Mouse (Mus musculus) forebrain, embryonic 14.5 days (tissue): ENCODE measurements around the gene Car15. TPM values are rescaled to one million over a fixed set of nuclear protein-coding genes. Genes with fewer than 3 reads are reported as not detected.

Experiments used
- ATAC-seq: fragments of 200-750 bp; cut with Nextera tagmentation; 2 replicates; pipeline ENCODE4 v1.8.0; 2017; ENCODE audit warnings: mild to moderate bottlenecking, moderate library complexity
- DNase-seq: peaks from one replicate; pipeline ENCODE4 v3.0.0-alpha.2; 2015; ENCODE audit warnings: low spot score
- H3K27ac ChIP-seq: fragments of 300-500 bp; sonication (generic); 2 replicates; pipeline ENCODE4 v1.5.1; 2014; ENCODE audit warnings: low read depth, mild to moderate bottlenecking, control low read depth, low read length, moderate library complexity
- H3K27me3 ChIP-seq: fragments of 300-500 bp; sonication (generic); replicated peaks from 2 replicates; pipeline ENCODE4 v1.6.1; 2014; ENCODE audit warnings: low read length, control low read depth, mixed read lengths; ENCODE audit not compliant: control insufficient read depth, insufficient read depth
- H3K36me3 ChIP-seq: fragments of 300-500 bp; sonication (generic); 2 replicates; pipeline ENCODE4 v1.6.1; 2014; ENCODE audit warnings: low read length, control low read depth; ENCODE audit not compliant: control insufficient read depth, insufficient read depth
- H3K4me1 ChIP-seq: fragments of 300-500 bp; sonication (generic); 2 replicates; pipeline ENCODE4 v1.6.1; 2014; ENCODE audit warnings: antibody characterized with exemption, low read length, control low read depth; ENCODE audit not compliant: control insufficient read depth, insufficient read depth
- H3K4me2 ChIP-seq: fragments of 300-500 bp; sonication (generic); 2 replicates; pipeline ENCODE4 v1.6.1; 2014; ENCODE audit warnings: mild to moderate bottlenecking, control low read depth, low read length
- H3K4me3 ChIP-seq: fragments of 300-500 bp; sonication (generic); 2 replicates; pipeline ENCODE4 v1.5.1; 2014; ENCODE audit warnings: low read depth, low read length, control low read depth
- H3K9ac ChIP-seq: fragments of 300-500 bp; sonication (generic); 2 replicates; pipeline ENCODE4 v1.6.1; 2014; ENCODE audit warnings: mild to moderate bottlenecking, low read length, control low read depth, moderate library complexity
- H3K9me3 ChIP-seq: fragments of 300-500 bp; sonication (generic); replicated peaks from 2 replicates; pipeline ENCODE4 v1.6.1; 2016; ENCODE audit warnings: low read length, control low read depth, mixed read lengths; ENCODE audit not compliant: control insufficient read depth
- WGBS: fragments of 180-500 bp; shearing (Covaris S2); extraction: QIAGEN DNeasy Blood & Tissue Kit; methylation state at CpG from one replicate; pipeline ENCODE4 v1.1.7; 2014; 5-methylcytosine and 5-hydroxymethylcytosine counted together
- polyA plus RNA-seq: library from polyadenylated mRNA; unstranded; fragments of >200 nt; fragmentation: Nextera tagmentation; extraction: Ambion mirVana; gene quantifications from 2 replicates; pipeline ENCODE4 v1.2.1, GENCODE M21; 2014

Car15 gene
- polyA plus RNA-seq, 1 experiment from 2014 or later = 5.0 TPM

DNA sequence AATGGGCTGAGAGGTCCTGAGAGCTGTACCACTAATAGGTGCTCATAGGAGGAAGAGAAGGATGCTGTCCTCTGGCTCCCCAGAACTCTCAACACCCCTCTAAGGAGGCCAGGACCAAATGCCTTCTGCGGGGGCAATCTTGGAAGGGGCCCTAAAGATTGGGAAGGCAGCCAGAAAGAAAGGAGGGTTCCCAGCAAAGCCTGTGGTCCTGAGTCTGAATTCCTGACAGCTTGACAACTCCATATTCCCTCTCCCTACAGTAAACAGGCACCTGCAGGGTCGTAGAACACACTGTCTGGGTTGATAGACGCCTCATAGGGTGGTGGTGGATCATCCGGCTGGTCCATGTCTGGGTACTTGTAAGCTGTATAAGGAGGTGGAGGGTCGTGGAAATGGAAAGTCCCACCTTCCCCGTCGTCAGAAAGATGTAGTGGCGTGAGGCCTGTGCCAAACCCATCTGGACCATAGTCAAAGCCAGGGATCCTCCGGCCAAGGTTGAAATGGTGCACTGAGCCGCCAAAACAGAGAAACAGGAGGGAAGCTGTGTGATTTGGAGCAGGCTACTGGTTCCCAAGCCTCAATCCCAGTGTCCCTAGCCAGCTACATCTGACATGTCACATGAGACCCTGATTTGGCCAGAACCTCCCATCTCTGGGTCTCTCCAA is 5.7 kb upstream of the Car15 start:
- no peak overlapping the region for H3K9ac ChIP-seq
- H3K36me3 ChIP-seq = peaks cover 88% of the 10 kb centered on the region
- ATAC-seq (no peak), DNase-seq (no peak)
- 90% methylated on average over 10 of the region's 10 CpGs for WGBS
- no peaks in the 10 kb centered on the region for H3K27me3 ChIP-seq
- no peaks in the 10 kb centered on the region for H3K9me3 ChIP-seq
- H3K4me2 ChIP-seq = no peak overlapping the region
- H3K27ac ChIP-seq = no peak overlapping the region
- no peaks in the 10 kb centered on the region for H3K4me1 ChIP-seq
- H3K4me3 ChIP-seq = no peak overlapping the region

DNA sequence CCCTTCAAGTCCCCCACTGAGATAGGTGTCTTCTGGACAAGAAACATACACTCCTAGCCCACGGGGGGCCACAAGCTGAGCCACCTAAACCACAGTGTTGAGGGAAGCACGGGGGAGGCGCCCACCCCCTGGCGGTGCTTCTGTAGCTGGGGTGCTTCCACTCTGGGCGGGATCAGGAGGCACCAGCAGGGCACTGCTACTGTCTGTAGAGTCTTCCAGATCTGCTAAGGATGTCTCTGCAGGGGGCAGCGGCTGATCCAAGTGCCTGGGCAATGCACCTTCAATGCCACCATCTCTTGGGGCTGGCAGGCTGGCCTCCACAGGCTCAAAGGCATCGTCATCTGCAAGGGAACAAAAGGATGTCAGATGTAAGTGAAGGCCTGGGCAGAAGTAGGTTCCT is 4.3 kb upstream of the Car15 start:
- 0 out of 2 replicates have a peak, but pooled peaks cover 3% of the 10 kb centered on the region for H3K27me3 ChIP-seq
- H3K4me3 ChIP-seq = no peak overlapping the region
- peaks cover 84% of the 10 kb centered on the region for H3K36me3 ChIP-seq
- DNase-seq = no peak
- H3K9me3 ChIP-seq = no peaks in the 10 kb centered on the region
- H3K4me1 ChIP-seq = no peaks in the 10 kb centered on the region
- H3K9ac ChIP-seq = no peak overlapping the region
- no peak for ATAC-seq
- no peak overlapping the region for H3K4me2 ChIP-seq
- no peak overlapping the region for H3K27ac ChIP-seq
- 91% methylated on average over 7 of the region's 7 CpGs for WGBS

- Histone ChIP-seq H3K9ac (no peak overlapping the region), H3K9me3 (no peaks in the 10 kb centered on the region), H3K4me1 (no peaks in the 10 kb centered on the region), H3K27me3 (peaks cover 15% of the 10 kb centered on the region), H3K4me2 (no peak overlapping the region), H3K4me3 (no peak overlapping the region), H3K36me3 (peaks cover 59% of the 10 kb centered on the region), H3K27ac (no peak overlapping the region)
- no peak for ATAC-seq
- WGBS = 82% methylated on average over 4 of the region's 4 CpGs
- no peak for DNase-seq
Measured at GRCm38 (mm10) chr16:17839976-17840375, 1.8 kb upstream of the Car15 start.

GRCm38 (mm10) chr16:17835481-17835880 is 2.7 kb downstream of the Car15 start:
- Histone ChIP-seq H3K36me3 (peaks cover 14% of the 10 kb centered on the region), H3K9ac (no peak overlapping the region), H3K9me3 (no peaks in the 10 kb centered on the region), H3K4me1 (no peaks in the 10 kb centered on the region; the same call in 1 of the 2 replicates), H3K27ac (no peak overlapping the region), H3K27me3 (peaks cover 59% of the 10 kb centered on the region), H3K4me2 (no peak overlapping the region), H3K4me3 (no peak overlapping the region)
- ATAC-seq = no peak
- 54% methylated on average over 13 of the region's 13 CpGs for WGBS
- no peak for DNase-seq

- DNase-seq = no peak
- peak overlapping the region; percentile 73 for H3K9ac ChIP-seq
Measured at GRCm38 (mm10) chr16:17834543-17834942, 3.6 kb downstream of the Car15 start.

GRCm38 (mm10) chr16:17833681-17834399 is 4.3 kb downstream of the Car15 start:
- Histone ChIP-seq H3K4me2 (peak overlapping the region; percentile 77), H3K4me3 (peak overlapping the region; percentile 50), H3K36me3 (peaks cover 7% of the 10 kb centered on the region; the same call in 1 of the 2 replicates), H3K27me3 (peaks cover 65% of the 10 kb centered on the region), H3K9me3 (no peaks in the 10 kb centered on the region), H3K9ac (peak overlapping the region; percentile 73), H3K4me1 (no peaks in the 10 kb centered on the region; the same call in 1 of the 2 replicates), H3K27ac (peak overlapping the region; percentile 74)
- DNase-seq (peak; percentile 54), ATAC-seq (peak; percentile 75)
- under 1% methylated on average over 61 of the region's 103 CpGs for WGBS

More at GRCm38 (mm10) chr16:17834543-17834942, 3.6 kb downstream of the Car15 start:
- no peaks in the 10 kb centered on the region for H3K9me3 ChIP-seq
- H3K4me2 ChIP-seq = peak overlapping the region; percentile 77
- H3K4me1 ChIP-seq = no peaks in the 10 kb centered on the region; the same call in 1 of the 2 replicates
- ATAC-seq = no peak
- H3K4me3 ChIP-seq = peak overlapping the region; percentile 50
- peaks cover 7% of the 10 kb centered on the region; the same call in 1 of the 2 replicates for H3K36me3 ChIP-seq
- peaks cover 65% of the 10 kb centered on the region for H3K27me3 ChIP-seq
- peak overlapping the region; percentile 74; the same call in 1 of the 2 replicates for H3K27ac ChIP-seq
- 51% methylated on average over 7 of the region's 7 CpGs for WGBS

GRCm38 (mm10) chr16:17833321-17833680 is 4.9 kb downstream of the Car15 start:
- peak overlapping the region; percentile 77 for H3K4me2 ChIP-seq
- peak overlapping the region; percentile 73 for H3K9ac ChIP-seq
- DNase-seq = peak; percentile 60
- peaks cover 3% of the 10 kb centered on the region; the same call in 1 of the 2 replicates for H3K36me3 ChIP-seq
- no peaks in the 10 kb centered on the region; the same call in 1 of the 2 replicates for H3K4me1 ChIP-seq
- H3K4me3 ChIP-seq = peak overlapping the region; percentile 50
- WGBS = under 1% methylated on average over 37 of the region's 37 CpGs
- H3K27me3 ChIP-seq = peaks cover 65% of the 10 kb centered on the region
- H3K27ac ChIP-seq = peak overlapping the region; percentile 74
- peak; percentile 70 for ATAC-seq
- H3K9me3 ChIP-seq = no peaks in the 10 kb centered on the region

DNA sequence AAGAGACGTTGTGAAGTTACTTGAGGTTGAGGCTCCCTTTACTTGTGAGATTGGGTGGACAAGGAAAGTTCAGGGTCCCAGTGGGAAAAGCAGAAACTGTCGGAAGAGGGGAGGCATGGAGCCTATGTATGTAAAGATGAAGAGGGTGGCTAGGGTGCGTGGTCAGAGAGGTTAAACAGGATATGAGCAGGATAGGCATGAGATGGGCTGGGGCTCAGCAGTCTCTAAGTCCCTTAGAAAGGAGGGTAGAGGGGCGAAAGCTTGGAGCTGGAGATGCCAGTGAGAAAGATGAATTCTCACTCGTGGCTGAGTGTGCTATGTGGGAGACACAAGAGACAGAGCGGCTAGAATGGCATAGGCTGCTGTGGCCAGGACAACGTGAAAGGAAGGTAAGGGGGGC is 5.3 kb downstream of the Car15 start, which contains the start of gene B830017H08Rik:
Gene B830017H08Rik (plus strand): TSS at position 301 of the 400 bp plus-strand sequence.
- H3K36me3 ChIP-seq = peaks cover 1% of the 10 kb centered on the region; the same call in 1 of the 2 replicates
- H3K27me3 ChIP-seq = peaks cover 64% of the 10 kb centered on the region
- peak within 1 kb of the TSS; percentile 77 for H3K4me2 ChIP-seq
- no peaks in the 10 kb centered on the region for H3K9me3 ChIP-seq
- ATAC-seq (no peak; the same call in 1 of the 2 replicates), DNase-seq (no peak)
- H3K4me3 ChIP-seq = peak within 1 kb of the TSS; percentile 50
- WGBS = 26% methylated on average over 7 of the region's 7 CpGs
- H3K27ac ChIP-seq = peak within 1 kb of the TSS; percentile 74
- H3K9ac ChIP-seq = peak within 1 kb of the TSS; percentile 73
- H3K4me1 ChIP-seq = no peaks in the 10 kb centered on the region; the same call in 1 of the 2 replicates
